Mouse (Mus musculus) granulocyte monocyte progenitor cell, adult 5-6 weeks (primary cell): ENCODE results near the gene Cabp7. TPM values are rescaled to one million over a fixed set of nuclear protein-coding genes. Genes with fewer than 3 reads are reported as not detected.

ENCODE experiments used
- ATAC-seq: replicated peaks from 2 replicates; pipeline ENCODE4 v1.8.0; 2016; ENCODE audit warnings: mild to moderate bottlenecking, moderate TSS enrichment, inconsistent platforms; ENCODE audit not compliant: poor library complexity, severe bottlenecking
- total RNA-seq, 2 experiments: library from RNA; stranded (forward) in 1 of 2; stranded (reverse) in 1 of 2; fragments of 200-712, 200-1000 nt in 1 of 2; fragments of >200 nt in 1 of 2; fragmentation: Nextera tagmentation in 1 of 2; gene quantifications; 2 replicates each; pipeline ENCODE4 v1.2.3; 2014 to 2017

The Cabp7 gene
- total RNA-seq (2014; fragmentation: Nextera tagmentation) = not detected in 2 replicates
- total RNA-seq (2017) = not detected in 2 replicates

GRCm38 (mm10) chr11:4746733-4747132 lies at the start of gene Cabp7:
Gene Cabp7, minus strand, starts transcription at chr11:4746778.
- ATAC-seq = no peak

GRCm38 (mm10) chr11:4793006-4793405 lies 46.4 kb upstream of the Cabp7 start:
- no peak for ATAC-seq

- no peak for ATAC-seq
These were observed 45.0 kb upstream of the Cabp7 start for GRCm38 (mm10) chr11:4791549-4791948.

- no peak for ATAC-seq
These were observed 43.1 kb upstream of the Cabp7 start for GRCm38 (mm10) chr11:4789691-4790090.

DNA sequence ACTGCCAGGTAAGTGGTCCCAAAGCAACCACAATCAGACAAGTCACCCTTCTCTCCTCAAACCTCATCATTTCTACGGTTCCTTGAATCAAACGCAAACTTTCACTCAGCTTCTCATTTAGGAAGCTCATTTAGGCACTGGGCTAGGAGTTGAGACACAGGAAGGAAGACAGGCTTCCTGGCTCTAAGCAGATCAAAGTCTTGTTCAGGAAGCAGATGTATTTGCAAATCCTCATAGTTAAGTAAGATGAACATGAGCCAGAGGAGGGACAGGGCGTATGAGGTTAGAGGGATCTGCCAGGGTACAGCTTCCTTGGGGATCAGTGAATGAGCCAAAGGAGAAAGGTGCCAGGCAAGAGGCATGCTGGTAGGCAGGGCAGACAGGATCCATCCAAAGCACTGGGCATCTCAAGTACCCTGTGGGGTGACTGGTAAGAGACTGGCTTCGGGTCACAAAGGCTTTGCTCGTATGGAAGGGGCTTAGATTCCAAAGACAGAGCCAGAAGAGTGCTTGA lies 38.1 kb upstream of the Cabp7 start:
- ATAC-seq = peak; percentile 87

GRCm38 (mm10) chr11:4783116-4783515 lies 36.5 kb upstream of the Cabp7 start:
- no peak; the same call in 1 of the 2 replicates for ATAC-seq

- ATAC-seq = no peak
These were observed 34.3 kb upstream of the Cabp7 start for GRCm38 (mm10) chr11:4780927-4781326.

DNA sequence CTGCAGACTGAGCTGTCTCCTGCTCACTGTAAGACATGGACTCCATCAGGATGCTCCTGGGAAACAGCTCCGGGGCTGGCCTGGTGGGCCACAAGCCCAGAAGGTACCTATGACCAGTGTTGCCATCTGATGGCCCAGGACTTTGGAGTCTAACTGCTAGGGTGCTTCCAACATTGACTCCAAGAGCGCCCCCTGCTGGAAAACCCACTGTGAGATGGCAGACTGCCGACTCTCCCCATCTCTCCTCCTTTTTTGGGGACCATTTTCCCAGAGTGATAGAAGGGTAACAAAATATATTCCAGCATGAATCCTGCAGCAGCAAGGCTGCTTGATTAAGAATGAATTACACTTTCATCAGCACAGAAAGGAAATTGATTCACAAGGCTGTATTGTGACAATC lies 26.3 kb upstream of the Cabp7 start:
- ATAC-seq = peak; percentile 25; the same call in 1 of the 2 replicates

- no peak for ATAC-seq
These were observed 25.2 kb upstream of the Cabp7 start for GRCm38 (mm10) chr11:4771756-4772155.

DNA sequence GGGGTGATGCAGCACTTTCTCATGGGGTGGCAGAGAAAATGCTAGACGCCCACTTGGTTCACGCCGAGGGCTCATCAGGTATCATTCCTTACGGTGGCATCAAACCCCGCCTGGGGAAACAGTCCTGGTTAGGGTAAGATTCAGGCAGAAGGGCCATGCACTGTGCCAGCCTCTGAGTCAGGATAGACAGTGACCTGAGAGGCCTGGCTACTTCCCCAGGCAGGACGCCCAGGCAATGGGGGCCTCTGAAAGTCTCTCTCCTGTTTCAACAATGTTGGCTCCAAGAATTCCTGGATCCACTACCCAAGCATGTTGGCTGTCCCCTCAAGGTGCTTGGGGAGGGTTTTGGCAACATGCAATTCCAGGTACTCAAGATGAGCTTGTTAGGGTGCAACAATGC lies 23.3 kb upstream of the Cabp7 start:
- no peak for ATAC-seq

GRCm38 (mm10) chr11:4769293-4769692 lies 22.7 kb upstream of the Cabp7 start:
- ATAC-seq = no peak

- no peak for ATAC-seq
These were observed 21.8 kb upstream of the Cabp7 start for GRCm38 (mm10) chr11:4768399-4768798.

GRCm38 (mm10) chr11:4764476-4764875 lies 17.9 kb upstream of the Cabp7 start:
- no peak for ATAC-seq

- ATAC-seq = no peak
These were observed 17.1 kb upstream of the Cabp7 start for GRCm38 (mm10) chr11:4763631-4764030.

- ATAC-seq = peak; percentile 35
These were observed 15.9 kb upstream of the Cabp7 start for GRCm38 (mm10) chr11:4762511-4762910.

DNA sequence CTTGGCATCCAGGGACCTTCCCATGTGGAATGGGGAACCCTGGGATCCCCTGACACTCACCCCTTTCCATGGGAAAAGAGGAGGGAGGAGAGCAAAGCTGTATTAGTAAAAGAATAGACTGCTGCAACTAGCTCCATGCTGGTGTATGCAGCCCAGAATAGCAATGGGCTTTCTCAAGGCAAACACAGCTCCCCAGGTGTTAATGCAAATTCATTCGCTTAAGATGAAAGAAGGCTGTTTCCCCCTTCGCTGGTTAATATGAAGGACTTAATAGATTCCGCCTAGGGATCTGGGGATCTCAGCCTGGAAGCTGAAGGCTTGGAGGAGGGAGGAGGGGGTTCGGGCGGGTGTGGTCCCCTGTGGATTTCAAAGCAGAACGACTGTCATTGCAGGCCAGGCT lies 15.4 kb upstream of the Cabp7 start:
- no peak for ATAC-seq

- ATAC-seq = no peak
These were observed 13.9 kb upstream of the Cabp7 start for GRCm38 (mm10) chr11:4760438-4760837.

- ATAC-seq = no peak
These were observed 11.2 kb upstream of the Cabp7 start for GRCm38 (mm10) chr11:4757789-4758158.

DNA sequence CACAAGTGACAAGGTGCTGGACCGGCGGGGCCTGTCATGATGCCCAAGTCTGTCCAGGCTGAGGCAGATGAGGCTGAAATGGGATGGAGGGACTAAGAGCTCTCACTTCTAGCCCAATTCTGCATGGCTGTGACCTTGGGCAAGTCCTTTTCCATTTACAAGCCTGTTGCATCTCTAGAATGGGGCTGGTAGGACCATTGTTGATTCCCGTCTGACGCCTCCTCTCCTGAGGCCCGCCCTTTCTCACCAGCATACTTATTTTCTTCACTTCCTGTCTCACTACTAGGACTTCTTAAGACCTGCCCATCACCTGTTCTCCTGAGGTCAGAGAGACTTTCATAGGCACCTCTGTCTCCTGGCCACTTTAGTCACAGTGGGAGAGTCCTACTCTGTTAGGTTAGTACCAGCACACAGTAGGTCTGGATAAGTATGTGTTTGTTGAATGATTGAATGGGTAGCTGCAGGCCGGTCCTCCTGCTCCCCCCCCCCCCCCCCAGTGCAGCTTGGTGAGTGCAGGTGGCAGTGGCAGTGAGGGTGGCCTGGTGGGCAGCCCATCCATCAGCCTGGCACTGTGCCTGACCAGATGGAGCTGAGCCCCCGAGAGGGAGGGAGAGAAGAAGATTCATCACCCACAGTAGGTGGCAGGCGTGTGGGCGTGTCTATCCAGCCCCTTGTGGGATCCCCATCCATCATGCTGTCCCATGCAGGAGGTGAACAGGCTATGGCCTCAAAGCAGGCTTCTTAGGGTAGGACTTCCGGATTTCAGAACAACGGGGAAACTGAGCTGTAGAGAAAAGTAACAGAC lies 10.6 kb upstream of the Cabp7 start:
- no peak for ATAC-seq

DNA sequence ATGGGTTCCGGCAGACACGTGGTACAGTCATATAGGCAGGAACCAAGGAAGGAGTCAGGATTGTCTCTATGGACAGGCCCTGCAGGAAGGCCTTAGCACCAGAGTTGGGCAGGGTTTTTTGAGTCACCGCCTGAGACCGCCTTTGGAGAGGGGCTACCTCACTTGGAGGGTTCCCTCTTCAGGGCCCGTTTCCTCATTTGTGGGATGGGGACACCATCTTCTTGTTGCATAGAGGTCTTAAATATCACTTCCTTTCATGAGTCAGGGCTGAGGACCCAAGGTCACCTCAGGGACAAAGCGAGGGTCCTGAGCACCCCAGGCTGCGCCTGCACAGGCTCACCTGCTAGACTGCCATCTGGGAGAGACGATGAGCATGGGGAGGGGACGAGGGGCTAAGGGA lies 9.9 kb upstream of the Cabp7 start:
- peak; percentile 72 for ATAC-seq

- no peak for ATAC-seq
These were observed 8.3 kb upstream of the Cabp7 start for GRCm38 (mm10) chr11:4754867-4755266.

- no peak for ATAC-seq
These were observed 7.5 kb upstream of the Cabp7 start for GRCm38 (mm10) chr11:4754036-4754435.
